Mouse (Mus musculus): Measurements from ENCODE around the gene Hsd11b1. TPM values are rescaled to one million over a fixed set of nuclear protein-coding genes. Genes with fewer than 3 reads are reported as not detected.

The Hsd11b1 gene
- polyA plus RNA-seq, 1 experiment from 2014 or later = 2.2 TPM

GRCm38 (mm10) chr1:193243571-193244193 is 20.2 kb downstream of the Hsd11b1 start:
- no peaks in the 10 kb centered on the region for H3K9me3 ChIP-seq (replicated peaks; ENCODE audit: control insufficient read depth, low read length)
- peak overlapping the region; percentile 88 for H3K27ac ChIP-seq (ENCODE audit: low read depth, low read length)
- WGBS (ENCODE audit: insufficient replicate concordance) = 40% methylated on average over 10 of the region's 10 CpGs
- H3K27me3 ChIP-seq (ENCODE audit: control insufficient read depth, insufficient read depth, low read length) = no peaks in the 10 kb centered on the region
- no peaks in the 10 kb centered on the region for H3K36me3 ChIP-seq (ENCODE audit: control insufficient read depth, insufficient read depth, low read length)
- H3K4me3 ChIP-seq (ENCODE audit: low read depth, low read length) = no peak overlapping the region
- H3K4me1 ChIP-seq (ENCODE audit: control insufficient read depth, insufficient read depth, low read length) = peaks cover 7% of the 10 kb centered on the region; the same call in 1 of the 2 replicates
- H3K9ac ChIP-seq (ENCODE audit: low read depth, low read length) = no peak overlapping the region
- no peak for ATAC-seq (replicated peaks; ENCODE audit: insufficient number of reproducible peaks, low FRiP score, low TSS enrichment)
- no peak overlapping the region for H3K4me2 ChIP-seq

- Histone ChIP-seq H3K9ac (ENCODE audit: low read depth, low read length) (no peak overlapping the region), H3K9me3 (replicated peaks; ENCODE audit: control insufficient read depth, low read length) (no peaks in the 10 kb centered on the region), H3K27ac (ENCODE audit: low read depth, low read length) (no peak overlapping the region), H3K4me3 (ENCODE audit: low read depth, low read length) (no peak overlapping the region), H3K27me3 (ENCODE audit: control insufficient read depth, insufficient read depth, low read length) (no peaks in the 10 kb centered on the region), H3K36me3 (ENCODE audit: control insufficient read depth, insufficient read depth, low read length) (no peaks in the 10 kb centered on the region), H3K4me2 (no peak overlapping the region), H3K4me1 (ENCODE audit: control insufficient read depth, insufficient read depth, low read length) (peaks cover 7% of the 10 kb centered on the region; the same call in 1 of the 2 replicates)
- WGBS (ENCODE audit: insufficient replicate concordance) = 73% methylated on average over 4 of the region's 4 CpGs
- no peak for ATAC-seq (replicated peaks; ENCODE audit: insufficient number of reproducible peaks, low FRiP score, low TSS enrichment)
Observed at GRCm38 (mm10) chr1:193242863-193243262, 21.0 kb downstream of the Hsd11b1 start.

GRCm38 (mm10) chr1:193242238-193242637 is 21.6 kb downstream of the Hsd11b1 start:
- H3K4me2 ChIP-seq = no peak overlapping the region
- H3K27ac ChIP-seq (ENCODE audit: low read depth, low read length) = no peak overlapping the region
- no peak overlapping the region for H3K9ac ChIP-seq (ENCODE audit: low read depth, low read length)
- ATAC-seq (replicated peaks; ENCODE audit: insufficient number of reproducible peaks, low FRiP score, low TSS enrichment) = no peak
- WGBS (ENCODE audit: insufficient replicate concordance) = 80% methylated on average over 8 of the region's 8 CpGs
- no peaks in the 10 kb centered on the region for H3K36me3 ChIP-seq (ENCODE audit: control insufficient read depth, insufficient read depth, low read length)
- H3K9me3 ChIP-seq (replicated peaks; ENCODE audit: control insufficient read depth, low read length) = no peaks in the 10 kb centered on the region
- H3K4me1 ChIP-seq (ENCODE audit: control insufficient read depth, insufficient read depth, low read length) = peaks cover 7% of the 10 kb centered on the region; the same call in 1 of the 2 replicates
- H3K27me3 ChIP-seq (ENCODE audit: control insufficient read depth, insufficient read depth, low read length) = no peaks in the 10 kb centered on the region
- H3K4me3 ChIP-seq (ENCODE audit: low read depth, low read length) = no peak overlapping the region

GRCm38 (mm10) chr1:193241436-193241835 is 22.4 kb downstream of the Hsd11b1 start:
- no peaks in the 10 kb centered on the region for H3K27me3 ChIP-seq (ENCODE audit: control insufficient read depth, insufficient read depth, low read length)
- H3K9me3 ChIP-seq (replicated peaks; ENCODE audit: control insufficient read depth, low read length) = no peaks in the 10 kb centered on the region
- no peak overlapping the region for H3K4me3 ChIP-seq (ENCODE audit: low read depth, low read length)
- H3K9ac ChIP-seq (ENCODE audit: low read depth, low read length) = no peak overlapping the region
- no peak overlapping the region for H3K4me2 ChIP-seq
- ATAC-seq (replicated peaks; ENCODE audit: insufficient number of reproducible peaks, low FRiP score, low TSS enrichment) = no peak
- H3K4me1 ChIP-seq (ENCODE audit: control insufficient read depth, insufficient read depth, low read length) = peaks cover 7% of the 10 kb centered on the region; the same call in 1 of the 2 replicates
- WGBS (ENCODE audit: insufficient replicate concordance) = 86% methylated on average over 4 of the region's 4 CpGs
- H3K27ac ChIP-seq (ENCODE audit: low read depth, low read length) = no peak overlapping the region
- no peaks in the 10 kb centered on the region for H3K36me3 ChIP-seq (ENCODE audit: control insufficient read depth, insufficient read depth, low read length)

GRCm38 (mm10) chr1:193238426-193238825 is 25.4 kb downstream of the Hsd11b1 start:
- Histone ChIP-seq H3K27ac (ENCODE audit: low read depth, low read length) (no peak overlapping the region), H3K27me3 (ENCODE audit: control insufficient read depth, insufficient read depth, low read length) (no peaks in the 10 kb centered on the region), H3K4me2 (no peak overlapping the region), H3K9ac (ENCODE audit: low read depth, low read length) (no peak overlapping the region), H3K4me1 (ENCODE audit: control insufficient read depth, insufficient read depth, low read length) (peaks cover under 1% of the 10 kb centered on the region; the same call in 1 of the 2 replicates), H3K9me3 (replicated peaks; ENCODE audit: control insufficient read depth, low read length) (no peaks in the 10 kb centered on the region), H3K36me3 (ENCODE audit: control insufficient read depth, insufficient read depth, low read length) (no peaks in the 10 kb centered on the region), H3K4me3 (ENCODE audit: low read depth, low read length) (no peak overlapping the region)
- ATAC-seq (replicated peaks; ENCODE audit: insufficient number of reproducible peaks, low FRiP score, low TSS enrichment) = no peak
- WGBS (ENCODE audit: insufficient replicate concordance) = 60% methylated on average over 4 of the region's 4 CpGs

GRCm38 (mm10) chr1:193234930-193235329 is 28.9 kb downstream of the Hsd11b1 start:
- H3K27ac ChIP-seq (ENCODE audit: low read depth, low read length) = no peak overlapping the region
- H3K9ac ChIP-seq (ENCODE audit: low read depth, low read length) = no peak overlapping the region
- no peaks in the 10 kb centered on the region for H3K4me1 ChIP-seq (ENCODE audit: control insufficient read depth, insufficient read depth, low read length)
- no peak for ATAC-seq (replicated peaks; ENCODE audit: insufficient number of reproducible peaks, low FRiP score, low TSS enrichment)
- no peaks in the 10 kb centered on the region for H3K27me3 ChIP-seq (ENCODE audit: control insufficient read depth, insufficient read depth, low read length)
- H3K4me2 ChIP-seq = no peak overlapping the region
- no peaks in the 10 kb centered on the region for H3K9me3 ChIP-seq (replicated peaks; ENCODE audit: control insufficient read depth, low read length)
- no peak overlapping the region for H3K4me3 ChIP-seq (ENCODE audit: low read depth, low read length)
- 85% methylated on average over 7 of the region's 7 CpGs for WGBS (ENCODE audit: insufficient replicate concordance)
- H3K36me3 ChIP-seq (ENCODE audit: control insufficient read depth, insufficient read depth, low read length) = no peaks in the 10 kb centered on the region

GRCm38 (mm10) chr1:193234130-193234645 is 29.7 kb downstream of the Hsd11b1 start:
- H3K9me3 ChIP-seq (replicated peaks; ENCODE audit: control insufficient read depth, low read length) = no peaks in the 10 kb centered on the region
- no peak overlapping the region for H3K4me3 ChIP-seq (ENCODE audit: low read depth, low read length)
- H3K9ac ChIP-seq (ENCODE audit: low read depth, low read length) = no peak overlapping the region
- no peak overlapping the region for H3K27ac ChIP-seq (ENCODE audit: low read depth, low read length)
- no peaks in the 10 kb centered on the region for H3K36me3 ChIP-seq (ENCODE audit: control insufficient read depth, insufficient read depth, low read length)
- no peaks in the 10 kb centered on the region for H3K4me1 ChIP-seq (ENCODE audit: control insufficient read depth, insufficient read depth, low read length)
- H3K27me3 ChIP-seq (ENCODE audit: control insufficient read depth, insufficient read depth, low read length) = no peaks in the 10 kb centered on the region
- no peak for ATAC-seq (replicated peaks; ENCODE audit: insufficient number of reproducible peaks, low FRiP score, low TSS enrichment)
- H3K4me2 ChIP-seq = no peak overlapping the region
- WGBS (ENCODE audit: insufficient replicate concordance) = 80% methylated on average over 2 of the region's 2 CpGs

GRCm38 (mm10) chr1:193232732-193233131 is 31.1 kb downstream of the Hsd11b1 start:
- no peaks in the 10 kb centered on the region for H3K36me3 ChIP-seq (ENCODE audit: control insufficient read depth, insufficient read depth, low read length)
- no peaks in the 10 kb centered on the region for H3K27me3 ChIP-seq (ENCODE audit: control insufficient read depth, insufficient read depth, low read length)
- WGBS (ENCODE audit: insufficient replicate concordance) = 75% methylated on average over 2 of the region's 2 CpGs
- H3K27ac ChIP-seq (ENCODE audit: low read depth, low read length) = no peak overlapping the region
- H3K4me1 ChIP-seq (ENCODE audit: control insufficient read depth, insufficient read depth, low read length) = no peaks in the 10 kb centered on the region
- no peak overlapping the region for H3K4me2 ChIP-seq
- ATAC-seq (replicated peaks; ENCODE audit: insufficient number of reproducible peaks, low FRiP score, low TSS enrichment) = no peak
- H3K4me3 ChIP-seq (ENCODE audit: low read depth, low read length) = no peak overlapping the region
- no peaks in the 10 kb centered on the region for H3K9me3 ChIP-seq (replicated peaks; ENCODE audit: control insufficient read depth, low read length)
- H3K9ac ChIP-seq (ENCODE audit: low read depth, low read length) = no peak overlapping the region

GRCm38 (mm10) chr1:193230935-193231334 is 32.9 kb downstream of the Hsd11b1 start:
- Histone ChIP-seq H3K36me3 (ENCODE audit: control insufficient read depth, insufficient read depth, low read length) (no peaks in the 10 kb centered on the region), H3K4me1 (ENCODE audit: control insufficient read depth, insufficient read depth, low read length) (no peaks in the 10 kb centered on the region), H3K4me3 (ENCODE audit: low read depth, low read length) (no peak overlapping the region), H3K9ac (ENCODE audit: low read depth, low read length) (no peak overlapping the region), H3K27ac (ENCODE audit: low read depth, low read length) (no peak overlapping the region), H3K9me3 (replicated peaks; ENCODE audit: control insufficient read depth, low read length) (no peaks in the 10 kb centered on the region), H3K27me3 (ENCODE audit: control insufficient read depth, insufficient read depth, low read length) (no peaks in the 10 kb centered on the region), H3K4me2 (no peak overlapping the region)
- no peak for ATAC-seq (replicated peaks; ENCODE audit: insufficient number of reproducible peaks, low FRiP score, low TSS enrichment)
- WGBS (ENCODE audit: insufficient replicate concordance) = 48% methylated on average over 5 of the region's 5 CpGs
